Mouse (Mus musculus) erythroblast, embryonic 14.5 days (primary cell): ENCODE measurements around the gene Vti1a.

Source experiments
- GATA1 ChIP-seq: IDR thresholded peaks from 2 replicates; pipeline ENCODE4 v1.6.1; 2012; ENCODE audit warnings: low read length, inconsistent platforms, mixed read lengths
- TAL1 ChIP-seq: IDR thresholded peaks from 3 replicates; pipeline ENCODE4 v1.6.1; 2012; ENCODE audit warnings: low read length, inconsistent platforms, mixed read lengths

- no peak for TF ChIP-seq TAL1
- no peak for TF ChIP-seq GATA1
Measured at GRCm38 (mm10) chr19:55337066-55337465, 21.0 kb downstream of the Vti1a start.
